Mouse (Mus musculus) spleen, adult 2 months (tissue): ENCODE data around the gene Dbndd2. TPM values are rescaled to one million over a fixed set of nuclear protein-coding genes. Genes with fewer than 3 reads are reported as not detected.

Source experiments
- DNase-seq, 2 experiments: peaks; one replicate each; pipeline versions ENCODE4 v3.0.0 to v3.0.0-alpha.2; 2012 to 2021; ENCODE audit warnings: low spot score in 2 of 2, low read depth in 1 of 2
- H3K27ac ChIP-seq: fragments of 200-500 bp; 2 replicates; pipeline ENCODE4 v1.5.1; 2012; ENCODE audit warnings: low read length, inconsistent platforms; ENCODE audit not compliant: insufficient read depth
- H3K27me3 ChIP-seq: fragments of 200-500 bp; 2 replicates; pipeline ENCODE4 v1.6.1; 2012; ENCODE audit warnings: mild to moderate bottlenecking, moderate library complexity, low read length, inconsistent platforms; ENCODE audit not compliant: control insufficient read depth, insufficient read depth
- H3K36me3 ChIP-seq: fragments of 200-500 bp; 2 replicates; pipeline ENCODE4 v1.6.1; 2012; ENCODE audit warnings: mild to moderate bottlenecking, low read length, inconsistent platforms; ENCODE audit not compliant: control insufficient read depth, insufficient read depth
- H3K4me1 ChIP-seq: fragments of 200-500 bp; 2 replicates; pipeline ENCODE4 v1.6.1; 2011; ENCODE audit warnings: inconsistent platforms; ENCODE audit not compliant: control insufficient read depth, insufficient read depth, insufficient read length
- H3K4me3 ChIP-seq: fragments of 200-500 bp; 2 replicates; pipeline ENCODE4 v1.5.1; 2011; ENCODE audit warnings: mild to moderate bottlenecking, inconsistent platforms; ENCODE audit not compliant: insufficient read depth, insufficient read length; ENCODE audit errors: extremely low read depth
- CTCF ChIP-seq: fragments of 200-500 bp; IDR thresholded peaks from 2 replicates; pipeline ENCODE4 v1.5.1; 2011; ENCODE audit warnings: mild to moderate bottlenecking, inconsistent platforms; ENCODE audit not compliant: insufficient read depth, insufficient read length, insufficient replicate concordance; ENCODE audit errors: extremely low read depth
- POLR2A ChIP-seq: fragments of 200-500 bp; IDR thresholded peaks from 2 replicates; pipeline ENCODE4 v1.6.1; 2011; ENCODE audit warnings: low read depth, low read length, inconsistent platforms
- WGBS: fragments of 180-500 bp; shearing (Covaris S2); methylation state at CpG from one replicate; pipeline ENCODE4 v1.1.7; 2018; 5-methylcytosine and 5-hydroxymethylcytosine counted together
- polyA plus RNA-seq: library from polyadenylated mRNA; depleted of rRNA; stranded (reverse); fragments of >200 nt; gene quantifications from 2 replicates; pipeline ENCODE4 v1.2.3, GENCODE M21; 2012

Gene Dbndd2
- polyA plus RNA-seq, 1 experiment, result 15.6 TPM

GRCm38 (mm10) chr2:164497691-164498268 lies 11.9 kb downstream of the Dbndd2 start:
- no peaks in the 10 kb centered on the region for H3K27me3 ChIP-seq
- TF ChIP-seq CTCF (no peak), POLR2A (no peak)
- H3K36me3 ChIP-seq, result peaks cover 24% of the 10 kb centered on the region
- peak overlapping the region; percentile 94 for H3K4me3 ChIP-seq
- H3K4me1 ChIP-seq, result no peaks in the 10 kb centered on the region
- WGBS, result 7% methylated on average over 21 of the region's 21 CpGs
- H3K27ac ChIP-seq, result peak overlapping the region; percentile 48; the same call in 1 of the 2 replicates
- DNase-seq, result no peak

GRCm38 (mm10) chr2:164499317-164499716 lies 13.4 kb downstream of the Dbndd2 start:
- Histone ChIP-seq H3K36me3 (peaks cover 33% of the 10 kb centered on the region), H3K27me3 (no peaks in the 10 kb centered on the region), H3K4me1 (no peaks in the 10 kb centered on the region), H3K4me3 (no peak overlapping the region), H3K27ac (no peak overlapping the region)
- WGBS, result 85% methylated on average over 5 of the region's 5 CpGs
- no peak for DNase-seq
- TF ChIP-seq CTCF, result no peak

GRCm38 (mm10) chr2:164500511-164500910 lies 14.6 kb downstream of the Dbndd2 start:
- TF ChIP-seq POLR2A (no peak), CTCF (no peak)

GRCm38 (mm10) chr2:164504919-164505318 lies 19.0 kb downstream of the Dbndd2 start:
- Histone ChIP-seq H3K4me3 (no peak overlapping the region), H3K4me1 (no peaks in the 10 kb centered on the region), H3K27me3 (no peaks in the 10 kb centered on the region), H3K27ac (no peak overlapping the region), H3K36me3 (peaks cover 43% of the 10 kb centered on the region)
- 93% methylated on average over 3 of the region's 3 CpGs for WGBS
- TF ChIP-seq CTCF, result no peak
- TF ChIP-seq POLR2A, result no peak
- no peak for DNase-seq

More at GRCm38 (mm10) chr2:164500511-164500910, 14.6 kb downstream of the Dbndd2 start:
- 92% methylated on average over 7 of the region's 7 CpGs for WGBS
- Histone ChIP-seq H3K4me3 (no peak overlapping the region), H3K27me3 (no peaks in the 10 kb centered on the region), H3K27ac (no peak overlapping the region), H3K4me1 (no peaks in the 10 kb centered on the region), H3K36me3 (peaks cover 40% of the 10 kb centered on the region)
- DNase-seq, result no peak

GRCm38 (mm10) chr2:164505619-164506347 lies 19.9 kb downstream of the Dbndd2 start:
- no peaks in the 10 kb centered on the region for H3K4me1 ChIP-seq
- 97% methylated on average over 4 of the region's 4 CpGs for WGBS
- H3K4me3 ChIP-seq, result no peak overlapping the region
- DNase-seq, result no peak
- peaks cover 37% of the 10 kb centered on the region for H3K36me3 ChIP-seq
- H3K27ac ChIP-seq, result no peak overlapping the region
- TF ChIP-seq CTCF (no peak), POLR2A (no peak)
- H3K27me3 ChIP-seq, result no peaks in the 10 kb centered on the region

- no peak for TF ChIP-seq CTCF
- TF ChIP-seq POLR2A, result no peak
- Histone ChIP-seq H3K4me3 (no peak overlapping the region), H3K27me3 (no peaks in the 10 kb centered on the region), H3K27ac (no peak overlapping the region), H3K4me1 (no peaks in the 10 kb centered on the region), H3K36me3 (peaks cover 21% of the 10 kb centered on the region)
- DNase-seq, result no peak
- WGBS, result 94% methylated on average over 19 of the region's 19 CpGs
Observed at GRCm38 (mm10) chr2:164507811-164508210, 21.9 kb downstream of the Dbndd2 start.

- Histone ChIP-seq H3K4me1 (no peaks in the 10 kb centered on the region), H3K27ac (no peak overlapping the region), H3K27me3 (no peaks in the 10 kb centered on the region), H3K36me3 (peaks cover 6% of the 10 kb centered on the region), H3K4me3 (no peak overlapping the region)
- 63% methylated on average over 4 of the region's 5 CpGs for WGBS
- no peak for DNase-seq
- TF ChIP-seq POLR2A, result no peak
- no peak for TF ChIP-seq CTCF
Observed at GRCm38 (mm10) chr2:164510621-164511190, 24.8 kb downstream of the Dbndd2 start.
